In the genomic region with DNA sequence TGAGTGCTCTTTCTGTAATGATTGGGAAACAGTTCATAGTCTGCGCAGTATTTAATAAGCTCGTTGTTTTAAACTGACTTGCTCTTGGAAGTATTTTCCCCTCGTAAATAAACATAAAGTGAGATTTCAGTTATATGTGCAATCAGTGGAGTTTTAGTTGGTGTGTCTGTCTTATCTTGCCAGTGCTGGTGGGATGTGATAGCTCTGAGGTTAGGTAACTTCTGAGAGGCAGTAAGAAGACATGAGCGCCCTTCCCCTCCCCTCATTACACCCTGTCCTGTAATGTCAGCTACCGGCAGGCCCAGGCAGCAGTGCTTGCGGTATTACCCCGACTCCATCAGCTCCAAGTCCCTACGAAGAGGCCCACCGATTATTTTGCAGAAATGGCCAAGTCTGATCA, we compare ENCODE assay signal across 10 mouse cellular contexts. TPM values are rescaled to one million over a fixed set of nuclear protein-coding genes. Genes with fewer than 3 reads are reported as not detected.
A peak's percentile ranks its signal among the peaks of the same experiment; 100 is the strongest.
DNase-seq lines count a peak whose midpoint lies in the region; ATAC-seq and TF ChIP-seq lines count a peak whose summit lies in the region.
"Had no signal": no experiment of that assay in that cellular context is flagged by ENCODE, and none has a peak within 500 bp of the region (broad histone marks: within the 10 kb centered on the region; RNA-seq: fewer than 3 reads in every experiment).

No protein-coding gene starts in this region.

- no peaks in the 10 kb centered on the region for H3K27me3 ChIP-seq in lung, postnatal 0 days (replicated peaks; ENCODE audit: insufficient read depth, low read length)
- H3K27me3 ChIP-seq in forebrain, embryonic 12.5 days, result no peaks in the 10 kb centered on the region
- H3K27me3 ChIP-seq in stomach, embryonic 14.5 days (ENCODE audit: control insufficient read depth, insufficient read depth, low read length), result no peaks in the 10 kb centered on the region

- H3K4me1 ChIP-seq in lung, postnatal 0 days (ENCODE audit: insufficient read depth, low read depth, low read length), result 0 out of 2 replicates have a peak, but pooled peaks cover 6% of the 10 kb centered on the region
- H3K4me1 ChIP-seq in forebrain, embryonic 12.5 days, result peaks cover 11% of the 10 kb centered on the region
- H3K4me1 ChIP-seq in stomach, embryonic 14.5 days (ENCODE audit: control insufficient read depth, insufficient read depth, low read length), result 0 out of 2 replicates have a peak, but pooled peaks cover 4% of the 10 kb centered on the region

- TF ChIP-seq EP300 in lung, postnatal 0 days (IDR thresholded peaks at IDR 0.05), result no peak

- no peak for TF ChIP-seq CTCF in lung, postnatal 0 days (IDR thresholded peaks at IDR 0.05)

- H3K9me3 ChIP-seq in lung, postnatal 0 days (ENCODE audit: low read length), result no peaks in the 10 kb centered on the region
- H3K9me3 ChIP-seq in forebrain, embryonic 12.5 days, result peaks cover 5% of the 10 kb centered on the region
- H3K9me3 ChIP-seq in stomach, embryonic 14.5 days (ENCODE audit: control insufficient read depth, low read depth, low read length), result peaks cover 6% of the 10 kb centered on the region; the same call in 1 of the 2 replicates

- H3K36me3 ChIP-seq in lung, postnatal 0 days (ENCODE audit: insufficient read depth, low read length), result peaks cover 28% of the 10 kb centered on the region; the same call in 1 of the 2 replicates
- H3K36me3 ChIP-seq in forebrain, embryonic 12.5 days (replicated peaks), result peaks cover 40% of the 10 kb centered on the region
- peaks cover 33% of the 10 kb centered on the region for H3K36me3 ChIP-seq in stomach, embryonic 14.5 days (ENCODE audit: control insufficient read depth, insufficient read depth, low read length)

- no peak overlapping the region for H3K27ac ChIP-seq in lung, postnatal 0 days (ENCODE audit: low read length)
- H3K27ac ChIP-seq in forebrain, embryonic 12.5 days, result no peak overlapping the region
- H3K27ac ChIP-seq in stomach, embryonic 14.5 days (ENCODE audit: low read length), result no peak overlapping the region

- DNase-seq in lung, postnatal 0 days (ENCODE audit: low spot score), result no peak
- no peak for DNase-seq in lung, adult 18-20 months
- peak; percentile 22 for DNase-seq in liver
- no peak for DNase-seq in layer of hippocampus, adult 8-10 months (ENCODE audit: low spot score in 2 of 2)
- DNase-seq in left cerebral cortex, adult 11 months (ENCODE audit: low spot score), result no peak
- no peak for DNase-seq in urinary bladder, postnatal 14 days (ENCODE audit: low spot score)
- DNase-seq: adrenal gland, postnatal 10 days had no signal

- no peak overlapping the region for H3K4me3 ChIP-seq in lung, postnatal 0 days (ENCODE audit: low read depth, low read length)
- peak overlapping the region; percentile 78 for H3K4me3 ChIP-seq in forebrain, embryonic 12.5 days (replicated peaks)
- H3K4me3 ChIP-seq in stomach, embryonic 14.5 days (ENCODE audit: low read depth, low read length), result peak overlapping the region; percentile 69; the same call in 1 of the 2 replicates

- peak overlapping the region; percentile 55; the same call in 1 of the 2 replicates for H3K9ac ChIP-seq in lung, postnatal 0 days (replicated peaks; ENCODE audit: low read depth)
- H3K9ac ChIP-seq in forebrain, embryonic 12.5 days, result 0 out of 2 replicates have a peak overlapping the region, but pooled peaks have one; percentile 74
- H3K9ac ChIP-seq in stomach, embryonic 14.5 days (replicated peaks; ENCODE audit: low read depth, low read length), result no peak overlapping the region

- H3K4me2 ChIP-seq in lung, postnatal 0 days (replicated peaks; ENCODE audit: low read depth, low read length), result peak overlapping the region; percentile 78
- peak overlapping the region; percentile 94 for H3K4me2 ChIP-seq in forebrain, embryonic 12.5 days
- peak overlapping the region; percentile 93 for H3K4me2 ChIP-seq in stomach, embryonic 14.5 days (replicated peaks; ENCODE audit: low read depth, low read length)

- no peak for ATAC-seq in lung, postnatal 0 days
- ATAC-seq in forebrain, embryonic 12.5 days (ENCODE audit: low FRiP score), result no peak
- no peak for ATAC-seq in stomach, embryonic 14.5 days (ENCODE audit: insufficient number of reproducible peaks, insufficient read depth, low FRiP score, low read depth)

- 80% methylated on average over 9 of the region's 9 CpGs for WGBS in lung, postnatal 0 days
- WGBS in forebrain, embryonic 12.5 days, result 88% methylated on average over 9 of the region's 9 CpGs
- WGBS in stomach, embryonic 14.5 days, result 89% methylated on average over 9 of the region's 9 CpGs

RNA-seq across cellular contexts. Expression of a gene that starts 1.2 kb away (rescaled TPM):
- polyA plus RNA-seq in lung, postnatal 0 days (2015; fragmentation: Nextera tagmentation; extraction: Ambion mirVana), result 85.5 and 87.8 TPM in 2 replicates
- polyA plus RNA-seq in forebrain, embryonic 12.5 days (2016; fragmentation: Nextera tagmentation; extraction: Ambion mirVana), result 193 and 200 TPM in 2 replicates
- 137 and 147 TPM in 2 replicates for polyA plus RNA-seq in stomach, embryonic 14.5 days (2014; fragmentation: Nextera tagmentation; extraction: Ambion mirVana)
- 10 to 100 TPM; 49.7 to 59.9 (median 54.7) TPM for total RNA-seq in layer of hippocampus, adult 8-10 months (2022)

RNA-seq across cellular contexts. Expression of a gene that starts 1.2 kb away (rescaled TPM):
- 1.7 and 2.1 TPM in 2 replicates for polyA plus RNA-seq in lung, postnatal 0 days (2015; fragmentation: Nextera tagmentation; extraction: Ambion mirVana)
- polyA plus RNA-seq in forebrain, embryonic 12.5 days (2016; fragmentation: Nextera tagmentation; extraction: Ambion mirVana), result 0.74 and 0.89 TPM in 2 replicates
- polyA plus RNA-seq in stomach, embryonic 14.5 days (2014; fragmentation: Nextera tagmentation; extraction: Ambion mirVana), result 0.19 and 0.20 TPM in 2 replicates
- total RNA-seq in layer of hippocampus, adult 8-10 months (2022), result 1 to 10 TPM in 3 of 4 experiments, under 1 TPM in 1; 0.68 to 1.3 (median 1.1) TPM
- total RNA-seq: adrenal gland, postnatal 10 days had no signal

RNA-seq across cellular contexts. Expression of a gene that starts 37.0 kb away (rescaled TPM):
- not detected in 2 replicates for polyA plus RNA-seq in lung, postnatal 0 days (2015; fragmentation: Nextera tagmentation; extraction: Ambion mirVana)
- not detected in 2 replicates for polyA plus RNA-seq in forebrain, embryonic 12.5 days (2016; fragmentation: Nextera tagmentation; extraction: Ambion mirVana)
- not detected in 2 replicates for polyA plus RNA-seq in stomach, embryonic 14.5 days (2014; fragmentation: Nextera tagmentation; extraction: Ambion mirVana)
- total RNA-seq in layer of hippocampus, adult 8-10 months (2022), result not detected
- total RNA-seq: adrenal gland, postnatal 10 days had no signal
- polyA plus RNA-seq: gonadal fat pad, adult 2 months had no signal
